Mouse (Mus musculus) cerebellum, adult 9-11 months (tissue): Measurements from ENCODE around the gene Sem1.
"Not testable (repeated sequence)": the region's sequence is repeated elsewhere in the genome, so short reads cannot be mapped to it uniquely, and the experiment has no call there.

Source experiments
- DNase-seq: peaks from one replicate; pipeline ENCODE4 v3.0.0; 2022

Gene Sem1

GRCm38 (mm10) chr6:6578304-6579149 lies at the start of gene Sem1:
Gene Sem1, minus strand, starts transcription at chr6:6578663.
- peak; percentile 88 for DNase-seq

GRCm38 (mm10) chr6:6622846-6623749 lies 44.6 kb upstream of the Sem1 start:
- peak; percentile 3 for DNase-seq

GRCm38 (mm10) chr6:6603561-6604544 lies 25.4 kb upstream of the Sem1 start:
- no peak for DNase-seq

GRCm38 (mm10) chr6:6586313-6586712 lies 7.8 kb upstream of the Sem1 start:
- DNase-seq: no peak

- DNase-seq: no peak
Observed at GRCm38 (mm10) chr6:6581849-6582248, 3.4 kb upstream of the Sem1 start.

GRCm38 (mm10) chr6:6577741-6578284 lies 650 bp downstream of the Sem1 start:
- DNase-seq: no peak

- no peak for DNase-seq
Observed at GRCm38 (mm10) chr6:6577291-6577690, 1.2 kb downstream of the Sem1 start.

GRCm38 (mm10) chr6:6575796-6576195 lies 2.7 kb downstream of the Sem1 start:
- DNase-seq: no peak

- DNase-seq: peak; percentile 58
Observed at GRCm38 (mm10) chr6:6568436-6568835, 10.0 kb downstream of the Sem1 start.

- peak; percentile 38 for DNase-seq
Observed at GRCm38 (mm10) chr6:6563691-6564090, 14.8 kb downstream of the Sem1 start.

GRCm38 (mm10) chr6:6562716-6563115 lies 15.7 kb downstream of the Sem1 start:
- no peak for DNase-seq

GRCm38 (mm10) chr6:6557647-6558046 lies 20.8 kb downstream of the Sem1 start:
- DNase-seq: no peak

- no peak for DNase-seq
Observed at GRCm38 (mm10) chr6:6552006-6552405, 26.5 kb downstream of the Sem1 start.

GRCm38 (mm10) chr6:6547997-6548396 lies 30.5 kb downstream of the Sem1 start:
- DNase-seq: no peak

- no peak for DNase-seq
Observed at GRCm38 (mm10) chr6:6544255-6544645, 34.2 kb downstream of the Sem1 start.

- DNase-seq: no peak
Observed at GRCm38 (mm10) chr6:6543606-6544254, 34.7 kb downstream of the Sem1 start.

- no peak for DNase-seq
Observed at GRCm38 (mm10) chr6:6542133-6542532, 36.3 kb downstream of the Sem1 start.

- no peak for DNase-seq
Observed at GRCm38 (mm10) chr6:6536781-6537466, 41.5 kb downstream of the Sem1 start.

GRCm38 (mm10) chr6:6536359-6536758 lies 42.1 kb downstream of the Sem1 start:
- DNase-seq: not testable (repeated sequence)
